ENCODE assay signal across 9 mouse cellular contexts in the genomic region with DNA sequence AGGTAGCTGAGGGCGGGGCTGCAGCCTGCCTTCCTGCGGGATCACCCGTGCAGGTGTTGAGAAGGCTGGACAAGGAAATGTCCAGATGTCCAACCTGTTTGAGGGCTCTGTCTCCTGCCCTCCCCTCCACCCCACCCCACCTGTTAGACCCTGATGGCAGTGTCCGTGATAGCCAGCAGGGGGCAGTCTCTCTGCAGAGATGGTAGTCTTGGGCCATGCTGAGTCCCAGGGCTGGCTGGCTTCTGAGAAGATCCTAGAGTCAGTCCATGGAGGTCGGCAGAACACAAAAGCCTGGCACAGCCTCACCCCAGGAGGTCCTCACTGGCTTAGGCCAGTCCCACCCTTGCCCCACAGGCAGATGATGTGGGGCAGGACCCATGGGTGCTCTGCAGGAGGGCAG. TPM values are rescaled to one million over a fixed set of nuclear protein-coding genes. Genes with fewer than 3 reads are reported as not detected.
DNase-seq lines count a peak whose midpoint lies in the region; TF ChIP-seq lines count a peak whose summit lies in the region.
"Had no signal": no experiment of that assay in that cellular context is flagged by ENCODE, and none has a peak within 500 bp of the region (broad histone marks: within the 10 kb centered on the region; RNA-seq: fewer than 3 reads in every experiment).

No protein-coding gene starts in this region.

- DNase-seq in heart, adult 11 months = peak; percentile 95
- DNase-seq in heart, adult 9 months (ENCODE audit: low spot score in 2 of 2) = no peak
- peak; percentile 40 to 50 for DNase-seq in adrenal gland, adult 18-20 months (ENCODE audit: low spot score in 2 of 2)
- DNase-seq in hindbrain, embryonic 10.5 days (ENCODE audit: low spot score) = peak; percentile 69
- peak; percentile 54 to 78 for DNase-seq in layer of hippocampus, adult 2 months (ENCODE audit: low spot score in 2 of 2)
- peak; percentile 63 to 73 for DNase-seq in lung, postnatal 4 days
- peak; percentile 58 to 69 for DNase-seq in spleen, adult 18-20 months

- TF ChIP-seq POLR2A in cortical plate, adult 2 months (IDR thresholded peaks at IDR 0.05; ENCODE audit: extremely low read depth, insufficient read depth, low read length) = no peak

- H3K27me3 ChIP-seq in hindbrain, embryonic 10.5 days (ENCODE audit: insufficient read depth, poor library complexity, severe bottlenecking) = peaks cover 21% of the 10 kb centered on the region; the same call in 1 of the 2 replicates

- TF ChIP-seq CTCF in cortical plate, adult 2 months (IDR thresholded peaks at IDR 0.05; ENCODE audit: extremely low read depth, insufficient read depth, low read length) = peak; percentile 69
- TF ChIP-seq CTCF in layer of hippocampus, adult 2 months (conservative IDR thresholded peaks at IDR 0.05) = peak; percentile 83

- no peaks in the 10 kb centered on the region for H3K36me3 ChIP-seq in hindbrain, embryonic 10.5 days
- H3K36me3 ChIP-seq: limb, embryonic 12.5 days had no signal

- no peaks in the 10 kb centered on the region for H3K9me3 ChIP-seq in hindbrain, embryonic 10.5 days
- H3K9me3 ChIP-seq: limb, embryonic 12.5 days had no signal

- 40% methylated on average over 5 of the region's 5 CpGs for WGBS in hindbrain, embryonic 10.5 days

- H3K4me3 ChIP-seq in cortical plate, adult 2 months (ENCODE audit: insufficient read depth, low read length) = no peak overlapping the region
- H3K4me3 ChIP-seq in hindbrain, embryonic 10.5 days = no peak overlapping the region
- no peak overlapping the region for H3K4me3 ChIP-seq in layer of hippocampus, adult 2 months
- H3K4me3 ChIP-seq: limb, embryonic 12.5 days had no signal

- no peak overlapping the region for H3K27ac ChIP-seq in cortical plate, adult 2 months (ENCODE audit: insufficient read depth, low read length)
- peak overlapping the region; percentile 30; the same call in 1 of the 2 replicates for H3K27ac ChIP-seq in hindbrain, embryonic 10.5 days
- H3K27ac ChIP-seq in layer of hippocampus, adult 2 months = no peak overlapping the region
- H3K27ac ChIP-seq: limb, embryonic 12.5 days had no signal

- H3K4me1 ChIP-seq in cortical plate, adult 2 months (ENCODE audit: control insufficient read depth, insufficient read depth, low read length) = no peaks in the 10 kb centered on the region
- peaks cover 19% of the 10 kb centered on the region for H3K4me1 ChIP-seq in hindbrain, embryonic 10.5 days (replicated peaks)

RNA-seq across cellular contexts. Expression of a gene that starts 5.0 kb away (rescaled TPM):
- not detected for total RNA-seq in adrenal gland, adult 18-20 months (2021)
- polyA plus RNA-seq in cortical plate, adult 2 months (2012; rRNA removed) = not detected in 2 replicates
- 0.12 and 0.20 TPM in 2 replicates for polyA plus RNA-seq in hindbrain, embryonic 10.5 days (2016; fragmentation: Nextera tagmentation; extraction: Ambion mirVana)
- not detected for total RNA-seq in layer of hippocampus, adult 2 months (2021)

RNA-seq across cellular contexts. Expression of a gene that starts 30.4 kb away (rescaled TPM):
- total RNA-seq in adrenal gland, adult 18-20 months (2021) = under 1 TPM in 1 of 2 experiments, not detected in 1; 0.06 TPM
- polyA plus RNA-seq in cortical plate, adult 2 months (2012; rRNA removed) = 4.9 and 11.4 TPM in 2 replicates
- polyA plus RNA-seq in hindbrain, embryonic 10.5 days (2016; fragmentation: Nextera tagmentation; extraction: Ambion mirVana) = 0.60 and 2.0 TPM in 2 replicates
- total RNA-seq in layer of hippocampus, adult 2 months (2021) = 100 to 1,000 TPM; 108 to 110 TPM

Comparison
In these comparisons a context has a peak if more than half of its experiments do, and no peak if none do; other contexts are left out.
1. DNase-seq: peak in heart, adult 11 months (single experiment), adrenal gland, adult 18-20 months (2 of 2), hindbrain, embryonic 10.5 days (single experiment), layer of hippocampus, adult 2 months (2 of 2), lung, postnatal 4 days (2 of 2) and spleen, adult 18-20 months (2 of 2); none in heart, adult 9 months (0 of 2).
2. RNA of a gene that starts 30.4 kb away (total RNA-seq): 108 to 110 TPM in layer of hippocampus, adult 2 months; 0.06 TPM in adrenal gland, adult 18-20 months; every median in the first group is over 100 times any median in the second.